Mouse (Mus musculus) frontal cortex, adult 2 months (tissue): ENCODE results near the gene Ube2o. TPM values are rescaled to one million over a fixed set of nuclear protein-coding genes. Genes with fewer than 3 reads are reported as not detected.
"Not testable (repeated sequence)": the region's sequence is repeated elsewhere in the genome, so short reads cannot be mapped to it uniquely, and the experiment has no call there.

Experiments
- DNase-seq, 2 experiments: peaks; one replicate each; pipeline ENCODE4 v3.0.0; 2022; ENCODE audit warnings: low spot score in 1 of 2; ENCODE audit errors: extremely low spot score in 1 of 2
- polyA plus RNA-seq: library from polyadenylated mRNA; depleted of rRNA; stranded (reverse); fragments of >200 nt; gene quantifications from 2 replicates; pipeline ENCODE4 v1.2.3, GENCODE M21; 2012

Gene Ube2o
- polyA plus RNA-seq, 1 experiment = 86.0 TPM

DNA sequence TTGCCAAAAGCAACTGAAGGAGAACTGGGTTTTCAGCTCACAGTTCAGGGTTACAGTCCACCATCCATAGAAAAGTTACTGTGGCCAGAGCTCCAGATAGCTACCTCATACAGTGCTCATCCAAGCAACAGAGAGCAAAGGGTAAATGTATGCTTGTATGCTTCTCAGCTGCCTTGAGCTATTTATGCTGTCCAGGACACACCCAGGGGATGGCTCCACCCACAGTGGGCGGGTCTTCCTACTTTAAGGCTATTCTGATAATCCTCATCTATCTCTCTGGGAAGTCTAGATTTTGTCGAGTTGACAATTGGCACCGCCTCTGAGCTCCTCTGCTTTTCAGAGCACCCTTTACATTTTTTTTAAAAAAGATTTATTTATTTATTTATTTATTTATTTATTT lies 60.1 kb downstream of the Ube2o start:
- no peak for DNase-seq

DNA sequence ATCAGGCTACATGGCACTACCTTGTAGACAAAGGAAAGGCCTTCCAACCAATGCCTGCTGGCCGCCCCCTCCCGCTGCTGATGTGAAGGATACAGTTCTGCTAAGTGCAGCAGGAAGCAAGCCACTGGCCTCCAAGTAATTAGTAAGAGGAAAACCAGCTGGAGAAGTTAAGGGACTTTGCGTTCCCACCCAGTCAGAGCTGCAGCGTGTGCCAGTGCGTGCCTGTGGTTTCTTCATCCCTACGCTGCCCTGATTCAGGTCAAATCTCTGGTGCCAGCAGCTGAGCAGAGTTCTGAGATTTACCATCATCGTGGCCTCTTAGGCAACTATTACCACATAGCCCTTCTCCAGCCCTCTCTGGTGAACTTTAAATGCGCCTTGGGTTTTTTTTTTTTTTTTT lies 62.8 kb downstream of the Ube2o start:
- no peak for DNase-seq

DNA sequence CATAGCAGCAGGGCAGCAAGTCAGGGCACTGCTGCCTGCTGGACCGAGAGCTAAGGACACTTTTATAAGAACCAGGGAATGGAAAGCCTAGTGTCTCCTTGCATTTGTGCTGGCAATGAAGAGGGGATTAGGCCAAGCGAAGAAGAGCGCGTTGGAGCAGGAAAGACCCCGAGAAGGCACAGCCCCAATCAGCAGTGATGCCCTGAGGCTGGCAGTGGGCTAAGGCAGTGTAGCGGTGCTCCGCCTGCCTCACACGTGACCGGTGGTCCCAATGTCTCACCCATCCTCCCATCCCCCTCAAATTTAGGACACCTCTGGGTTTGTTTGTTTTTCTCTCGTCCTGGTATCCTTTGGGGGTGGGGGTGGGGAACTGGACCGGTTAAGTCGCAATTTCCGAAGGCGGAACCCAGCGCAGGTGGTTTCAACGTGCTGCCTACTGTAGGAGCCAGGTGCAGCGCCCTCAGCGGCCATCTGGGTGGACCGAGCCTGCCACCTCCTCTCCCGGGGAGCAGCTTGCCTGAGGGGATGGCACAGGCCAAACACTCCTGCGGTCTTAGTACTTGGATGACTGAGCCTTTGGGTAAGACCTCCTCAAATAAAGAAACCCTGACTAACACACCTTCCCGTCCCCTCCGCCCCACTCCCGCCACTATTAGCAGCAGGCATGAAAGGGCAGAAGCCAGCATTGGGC lies 65.8 kb downstream of the Ube2o start:
- DNase-seq = no peak

DNA sequence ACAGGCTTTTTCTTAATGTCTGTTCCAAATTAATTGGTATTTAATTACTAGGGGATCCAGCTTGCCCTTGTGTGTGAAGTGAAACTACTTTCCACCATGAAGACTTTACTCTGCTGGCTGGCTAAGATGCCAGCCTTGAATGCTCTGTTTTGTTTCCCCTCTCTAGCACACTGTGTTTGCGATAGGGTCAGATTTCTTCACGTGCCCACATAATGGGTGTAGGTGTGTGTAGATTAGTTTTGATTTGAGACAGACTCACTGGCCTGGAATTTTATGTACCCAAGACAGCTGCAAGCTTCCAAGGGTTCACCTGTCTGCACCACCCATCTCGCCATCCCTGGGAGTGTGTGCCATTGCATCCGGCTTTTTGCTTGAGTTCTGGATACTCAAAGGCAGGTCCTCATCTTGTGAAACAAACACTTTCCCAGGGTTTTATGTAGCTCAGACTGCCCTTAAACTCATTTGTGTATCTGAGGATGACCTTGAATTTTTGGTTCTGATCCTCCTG lies 67.7 kb downstream of the Ube2o start:
- no peak for DNase-seq

DNA sequence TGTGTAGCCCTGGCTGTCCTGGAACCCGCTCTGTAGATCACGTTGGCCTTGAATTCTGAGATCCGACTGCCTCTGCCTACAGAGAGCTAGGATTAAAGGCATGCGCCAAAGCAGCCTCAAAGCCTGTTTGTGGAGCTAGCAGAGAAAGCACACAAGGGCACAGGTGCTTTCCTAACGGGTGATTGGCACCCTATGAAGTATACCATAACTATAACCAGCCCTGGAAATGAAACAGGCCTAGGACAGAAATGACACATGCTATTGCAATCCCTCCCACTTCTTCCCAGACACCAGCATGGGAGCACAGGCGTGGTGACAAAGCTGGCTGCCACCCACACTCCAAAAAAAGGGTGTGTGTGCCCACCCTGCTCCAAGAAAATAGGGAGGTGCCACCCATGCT lies 68.3 kb downstream of the Ube2o start:
- DNase-seq = no peak

DNA sequence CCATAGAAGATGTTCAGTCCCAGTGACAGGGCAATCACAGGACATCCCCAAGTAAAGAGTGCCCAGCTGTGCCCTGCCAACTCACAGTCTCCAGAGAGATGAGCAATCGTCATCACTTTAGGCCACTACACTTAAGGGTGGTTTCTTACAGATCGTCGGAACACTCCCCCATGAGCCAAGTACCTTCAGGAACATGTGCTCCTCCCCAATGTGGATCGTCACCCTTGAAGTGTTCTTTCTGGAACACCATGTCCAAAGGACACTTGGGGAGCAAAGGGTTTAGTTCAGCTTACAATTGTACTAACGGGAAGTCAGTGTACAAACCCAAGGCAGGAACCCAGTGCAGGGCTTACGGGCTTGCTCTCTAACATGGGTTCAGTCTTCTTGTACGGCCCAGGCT lies 69.1 kb downstream of the Ube2o start:
- DNase-seq = no peak

DNA sequence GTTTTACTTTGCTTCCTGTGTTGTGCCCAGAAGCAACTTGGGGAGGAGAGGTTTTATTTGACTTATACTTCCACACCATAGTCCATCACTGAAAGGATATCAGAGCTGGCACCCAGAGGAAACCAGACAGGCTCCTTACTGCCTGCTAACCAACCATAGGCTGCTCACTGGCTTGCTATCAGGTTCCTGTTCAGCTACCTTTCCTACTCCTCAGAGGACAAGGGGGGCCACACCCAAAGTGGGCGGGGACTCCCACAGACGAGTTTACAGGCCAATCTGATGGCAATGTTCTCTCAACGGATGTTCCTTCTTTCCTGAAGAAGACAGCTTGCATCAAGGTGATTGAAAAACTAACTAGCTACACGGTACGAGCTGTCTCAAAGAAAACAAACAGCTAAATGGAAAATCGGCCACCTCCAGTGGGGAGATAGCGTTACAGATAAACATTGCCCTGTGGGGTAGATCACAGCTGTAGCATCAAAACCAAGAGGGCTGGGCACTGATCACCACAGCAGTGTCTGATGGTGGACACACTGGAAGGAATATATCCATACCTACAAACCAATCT lies 69.9 kb downstream of the Ube2o start:
- no peak for DNase-seq

DNA sequence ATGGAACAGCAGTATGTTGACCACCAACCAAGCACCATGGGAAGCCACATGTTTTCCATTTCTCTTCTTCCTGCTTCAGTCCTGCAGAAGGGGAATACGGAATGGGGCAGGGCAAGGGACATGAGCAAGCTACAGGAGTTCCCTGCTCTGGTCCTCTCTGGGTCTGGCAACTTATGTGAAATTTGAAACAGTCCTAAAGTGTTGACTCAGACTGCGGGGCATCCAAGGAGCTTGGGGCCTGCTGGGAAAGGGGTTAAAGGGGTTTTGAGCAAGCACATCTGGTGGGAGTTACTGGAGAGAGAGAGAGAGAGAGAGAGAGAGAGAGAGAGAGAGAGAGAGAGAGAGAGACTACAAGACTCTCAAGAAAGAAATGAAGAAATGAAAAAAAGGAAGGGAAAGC lies 72.6 kb downstream of the Ube2o start:
- DNase-seq = no peak

DNA sequence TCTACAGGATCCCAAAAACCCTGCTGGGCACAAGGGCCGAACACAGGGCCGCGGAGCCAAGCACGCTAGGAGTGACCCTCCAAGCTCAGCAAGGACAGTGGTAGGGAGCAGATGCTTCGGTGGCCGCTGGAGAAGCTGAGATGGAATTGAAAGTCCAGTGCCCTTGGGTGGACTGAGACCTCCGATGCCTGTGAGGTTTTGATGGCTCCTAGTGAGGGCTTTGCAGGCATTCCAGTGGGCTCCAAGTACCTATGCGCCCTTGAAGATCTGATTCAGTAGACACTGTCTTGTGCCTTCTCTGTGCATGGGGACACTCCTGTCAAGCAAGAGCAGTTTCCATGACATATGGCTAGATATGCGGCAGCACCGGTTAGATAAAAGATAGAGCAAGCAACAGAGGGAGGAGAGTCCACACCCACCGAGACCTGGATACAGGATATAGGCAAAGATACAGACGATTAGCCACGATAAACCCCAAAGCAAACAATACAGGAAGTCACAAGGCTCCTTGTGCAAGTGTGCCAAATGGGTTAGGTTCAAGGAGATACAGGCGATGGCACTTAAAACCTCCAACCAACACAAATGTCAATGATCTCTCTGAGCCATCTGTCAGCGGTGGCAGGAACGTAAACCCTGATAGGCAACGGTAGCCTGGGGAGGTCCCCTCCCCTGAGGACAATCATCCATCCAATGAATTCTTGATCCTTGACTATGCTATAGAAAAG lies 74.9 kb downstream of the Ube2o start:
- DNase-seq = no peak

DNA sequence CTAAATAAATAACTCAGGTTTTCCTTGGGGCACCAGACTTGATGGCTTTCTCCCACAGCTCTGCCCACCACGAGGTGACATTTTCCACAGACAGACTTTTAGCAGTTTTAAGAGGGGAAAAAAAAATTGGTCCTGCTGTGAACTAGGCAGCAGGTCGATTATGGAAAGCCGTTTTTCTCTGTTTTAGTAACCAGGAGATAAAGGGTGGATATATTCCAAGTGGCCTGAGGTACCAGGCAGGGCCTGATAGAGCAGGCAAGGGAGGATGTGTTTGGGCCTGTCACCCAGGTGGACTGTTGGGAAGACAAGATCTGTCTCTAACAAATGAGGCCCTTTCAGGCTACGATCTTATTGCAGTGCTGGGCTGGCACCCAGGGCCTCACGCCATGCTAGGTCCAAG lies 75.7 kb downstream of the Ube2o start:
- no peak for DNase-seq

DNA sequence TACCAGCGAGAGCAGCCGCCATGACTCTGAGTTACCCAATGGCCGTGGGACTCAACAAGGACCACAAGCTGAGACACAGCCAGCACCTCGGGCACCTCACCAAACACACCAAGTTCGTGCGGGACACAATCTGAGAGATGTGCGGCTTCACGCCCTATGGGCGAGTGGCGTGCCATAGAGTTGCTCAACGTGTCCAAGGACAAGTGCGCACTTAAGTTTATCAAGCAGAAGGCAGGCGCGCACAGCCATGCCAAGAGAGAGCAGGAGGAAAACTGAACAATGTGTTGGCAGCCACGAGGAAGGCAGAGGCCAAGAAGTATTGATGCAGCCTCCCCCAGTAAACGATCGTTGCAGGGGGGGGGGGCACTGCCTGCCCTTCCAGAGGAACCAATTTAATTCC lies 76.7 kb downstream of the Ube2o start:
- DNase-seq = no peak

DNA sequence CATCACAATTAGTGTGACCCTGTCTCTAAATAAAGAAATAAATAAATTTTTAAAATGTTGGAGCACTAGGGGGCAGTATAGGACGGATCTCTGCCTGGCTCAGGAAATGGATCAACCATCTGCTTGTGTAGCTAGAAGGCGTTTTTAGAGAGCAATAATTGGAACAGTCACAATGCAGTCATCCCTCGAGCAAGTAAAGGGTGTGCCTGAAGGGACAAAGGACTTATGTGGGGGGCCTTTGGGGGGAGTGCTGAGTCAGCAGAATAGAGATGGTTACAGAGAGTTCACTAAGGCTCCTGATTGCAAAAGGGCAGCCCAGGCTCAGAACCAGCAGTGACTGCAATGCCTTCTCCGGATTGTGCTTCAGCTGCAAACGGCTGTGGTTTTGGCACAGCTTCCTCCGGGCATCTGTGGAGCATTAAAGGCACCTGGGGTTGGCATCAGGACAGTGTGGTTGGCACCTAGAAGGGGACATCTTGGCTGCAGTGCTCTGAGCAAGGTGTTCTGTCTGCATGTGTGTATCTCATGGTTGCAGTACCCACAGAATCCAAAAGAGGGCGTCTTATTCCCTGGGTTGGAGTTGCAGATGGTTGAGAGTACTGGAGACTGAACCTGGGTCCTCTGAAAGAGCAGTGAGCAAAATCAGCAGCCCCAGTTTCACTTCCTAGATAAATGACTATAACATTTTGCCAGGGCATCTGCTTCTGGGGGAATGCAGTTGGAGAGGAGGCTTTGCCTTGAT lies 80.1 kb downstream of the Ube2o start:
- peak in 1 of 2 experiments; percentile 74 for DNase-seq

DNA sequence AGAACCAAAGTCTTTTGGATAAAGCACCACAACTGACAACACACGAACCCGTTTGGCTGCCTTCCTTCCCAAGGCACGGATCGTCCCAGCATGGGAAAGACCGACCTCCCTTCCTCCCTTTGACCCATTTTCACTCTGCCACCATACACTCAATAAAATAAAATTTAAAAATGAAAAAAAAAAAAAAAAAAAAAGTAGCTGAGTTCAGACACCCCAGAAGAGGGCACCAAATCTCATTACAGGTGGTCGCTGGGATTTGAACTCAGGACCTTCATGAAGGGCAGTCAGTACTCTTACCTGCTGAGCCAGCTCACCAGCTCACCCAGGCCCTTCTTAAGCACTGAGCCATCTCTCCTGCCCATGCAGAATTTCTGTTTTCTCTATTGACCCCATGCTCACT lies 82.2 kb downstream of the Ube2o start:
- DNase-seq = no peak

DNA sequence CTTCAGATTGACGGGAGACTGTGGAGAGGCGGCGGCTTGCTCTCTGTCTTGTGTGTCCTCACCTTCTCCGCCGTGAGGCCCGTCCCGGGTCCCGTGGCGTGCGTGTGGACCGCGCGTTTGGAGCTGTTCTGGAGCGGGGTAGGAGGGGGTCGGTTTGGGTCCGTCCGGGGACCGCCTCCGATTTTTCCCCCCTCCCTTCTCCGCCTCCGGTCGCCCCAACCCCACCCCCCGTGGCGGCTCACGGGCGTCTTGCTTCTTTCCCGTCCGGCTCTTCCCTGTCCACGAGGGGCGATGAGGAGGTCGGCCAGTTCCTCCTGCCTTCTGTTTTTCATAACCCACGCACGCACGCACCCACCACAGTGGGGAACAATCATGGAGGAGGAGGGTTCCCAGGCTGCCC lies 82.7 kb downstream of the Ube2o start:
- no peak for DNase-seq

DNA sequence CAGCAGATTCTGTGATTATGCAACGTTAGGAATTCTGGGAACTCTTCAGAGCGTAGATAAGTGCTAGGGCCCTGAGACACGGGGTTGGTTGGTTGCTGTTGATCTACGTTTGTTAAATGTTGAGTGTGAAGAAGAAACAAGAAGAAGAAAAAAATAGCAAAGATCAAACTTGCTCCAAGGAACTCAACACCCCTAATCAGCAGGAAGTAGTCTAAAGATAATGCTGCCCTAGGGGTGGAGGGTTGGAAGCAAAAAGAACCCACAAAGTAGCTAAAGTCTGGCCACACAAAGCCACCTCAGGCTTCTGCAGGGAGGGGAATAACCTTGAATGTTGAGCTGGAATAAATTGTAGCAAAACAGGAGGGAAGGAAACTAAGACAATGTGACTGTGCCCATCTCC lies 83.9 kb downstream of the Ube2o start:
- DNase-seq = no peak

DNA sequence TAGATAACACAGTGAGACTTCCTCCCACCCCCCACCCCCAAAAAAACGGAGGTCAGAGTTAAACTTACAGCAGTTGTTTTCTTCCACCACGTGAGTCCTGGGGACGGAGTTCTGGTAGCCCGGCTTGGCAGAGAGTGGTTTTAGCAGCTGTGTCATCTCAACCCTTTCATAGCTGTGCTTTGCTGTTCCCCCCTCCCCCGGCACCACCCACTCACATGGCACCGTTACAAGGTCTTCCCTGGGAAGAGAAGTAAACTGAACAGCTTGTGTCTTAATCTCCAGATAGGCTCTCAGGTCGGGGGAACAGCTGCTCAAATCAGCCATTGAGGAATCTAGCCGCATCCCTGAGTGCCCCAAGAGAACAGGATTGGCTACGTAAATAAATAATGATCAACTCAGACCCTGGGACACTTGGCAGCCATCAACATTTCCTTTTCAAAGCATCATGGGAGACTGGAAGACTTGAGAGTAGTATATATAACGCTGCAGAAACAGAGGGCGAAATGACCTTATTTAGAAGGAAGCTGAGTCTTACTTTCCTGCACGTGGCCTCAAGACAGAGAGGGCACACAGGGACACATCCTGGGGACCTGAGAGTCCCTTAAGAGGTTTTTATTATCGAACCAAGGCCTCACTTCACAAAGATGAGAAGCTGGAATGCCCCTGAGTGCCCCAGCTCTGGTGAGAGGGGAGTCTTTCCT lies 86.6 kb downstream of the Ube2o start:
- peak; percentile 75 to 85 for DNase-seq

DNA sequence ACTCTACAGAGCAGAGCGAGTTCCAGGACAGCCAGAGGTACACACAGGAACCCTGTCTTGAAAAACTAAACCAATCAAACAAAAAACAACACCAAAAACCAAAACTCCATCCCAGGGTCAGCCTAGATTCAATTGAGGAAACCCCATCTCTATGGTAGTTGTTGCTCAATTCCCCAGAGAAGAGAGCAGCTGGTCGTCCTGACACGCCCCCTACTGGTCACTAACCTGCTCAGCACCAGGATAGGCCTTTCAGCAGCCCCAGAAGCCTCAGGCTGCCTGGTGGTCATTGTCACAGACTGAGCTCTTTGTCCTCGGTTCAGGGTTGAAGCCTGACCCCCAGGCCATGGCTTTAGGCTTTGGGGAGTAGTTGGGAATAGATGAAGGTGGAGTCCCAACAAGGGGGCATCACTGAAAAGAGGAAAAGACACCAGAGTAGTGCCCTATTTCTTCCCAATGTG lies 87.4 kb downstream of the Ube2o start, which contains the start of gene Prpsap1:
Prpsap1 (minus strand) TSS at position 408 of the 458 bp plus-strand sequence.
- no peak for DNase-seq

DNA sequence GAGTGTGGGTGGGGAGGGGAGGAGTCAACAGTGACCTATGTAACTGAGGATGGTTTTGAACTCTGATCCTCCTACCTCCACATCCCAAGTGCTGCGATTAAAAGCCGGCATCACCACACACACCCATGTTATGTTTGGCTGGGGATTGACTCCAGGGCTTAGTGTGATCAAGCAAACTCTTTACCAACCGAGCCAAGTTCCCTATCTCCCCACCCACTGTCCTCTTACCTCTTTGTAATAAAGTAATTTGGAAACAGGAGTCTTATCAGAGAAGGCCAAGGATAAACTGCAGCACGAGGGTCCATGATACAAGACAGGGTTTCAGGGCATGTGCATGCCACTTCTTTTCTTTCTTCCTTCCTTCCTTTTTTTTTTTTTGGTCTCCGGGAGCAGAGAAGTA lies 88.1 kb downstream of the Ube2o start:
- no peak for DNase-seq

DNA sequence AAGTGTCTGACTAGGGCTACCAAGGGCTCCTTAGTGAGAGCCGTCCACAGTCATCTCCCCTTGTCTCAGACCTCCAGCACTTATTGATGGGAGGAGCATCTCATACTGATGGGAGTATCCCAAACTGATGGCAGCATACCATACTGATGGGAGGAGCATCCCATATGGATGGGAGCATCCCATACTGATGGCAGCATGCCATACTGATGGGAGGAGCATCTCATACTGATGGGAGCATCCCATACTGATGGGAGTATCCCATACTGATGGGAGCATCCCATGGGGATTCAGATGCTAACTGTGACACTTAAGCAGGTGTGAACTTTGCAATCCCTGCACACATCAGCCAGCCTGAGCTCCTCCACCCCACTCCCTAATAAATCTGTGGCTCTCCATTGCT lies 88.7 kb downstream of the Ube2o start:
- DNase-seq = not testable (repeated sequence)

DNA sequence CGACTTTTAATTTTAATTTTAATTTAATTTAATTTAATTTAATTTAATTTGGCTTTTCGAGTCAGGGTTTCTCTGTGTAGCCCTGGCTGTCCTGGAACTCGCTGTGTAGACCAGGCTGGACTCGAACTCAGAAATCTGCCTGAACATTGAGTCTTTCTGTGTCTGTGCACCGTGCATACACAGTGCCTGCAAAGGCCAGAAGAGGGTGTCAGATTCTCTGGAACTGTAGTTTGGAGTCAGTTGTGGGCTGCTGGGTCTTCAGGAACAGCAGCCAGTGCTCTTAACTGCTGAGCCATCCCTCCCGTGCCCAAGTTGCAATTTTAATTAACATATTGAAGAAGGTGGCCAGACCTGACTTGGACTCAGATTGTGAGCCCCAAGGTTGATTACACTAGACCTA lies 89.9 kb downstream of the Ube2o start:
- no peak for DNase-seq
